Mouse (Mus musculus) embryo, embryonic 10 days (tissue): Measurements from ENCODE around the gene H2afy2.

Source experiments
- DNase-seq: peaks from one replicate; pipeline ENCODE4 v3.0.0-alpha.2; 2015; ENCODE audit warnings: low spot score

Gene H2afy2

GRCm38 (mm10) chr10:61783621-61784251, at the start of gene H2afy2:
Gene H2afy2, minus strand, starts transcription at chr10:61784147.
- peak; percentile 88 for DNase-seq

GRCm38 (mm10) chr10:61832713-61833112, 48.8 kb upstream of the H2afy2 start:
- DNase-seq: no peak

GRCm38 (mm10) chr10:61831741-61832140, 47.8 kb upstream of the H2afy2 start:
- DNase-seq: no peak

DNA sequence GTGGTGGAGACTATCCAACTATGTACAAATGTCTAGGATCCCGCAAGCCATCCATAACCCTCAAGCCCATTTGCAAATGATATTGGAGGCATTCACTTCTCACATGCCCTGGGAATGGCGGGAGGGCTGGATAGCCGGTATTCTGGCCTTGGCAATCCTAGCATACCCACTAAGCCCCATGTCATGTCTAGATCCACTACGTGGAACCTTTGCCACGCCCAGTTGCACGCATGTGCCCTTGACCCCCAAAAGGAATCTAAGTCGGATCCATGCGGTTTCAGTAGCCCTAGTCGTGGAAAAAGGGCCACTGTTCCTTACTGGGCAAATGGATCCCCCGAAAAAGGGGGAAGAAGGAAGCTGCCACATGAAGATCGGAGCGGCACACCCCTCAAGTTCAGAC, 47.3 kb upstream of the H2afy2 start:
- DNase-seq: no peak

DNA sequence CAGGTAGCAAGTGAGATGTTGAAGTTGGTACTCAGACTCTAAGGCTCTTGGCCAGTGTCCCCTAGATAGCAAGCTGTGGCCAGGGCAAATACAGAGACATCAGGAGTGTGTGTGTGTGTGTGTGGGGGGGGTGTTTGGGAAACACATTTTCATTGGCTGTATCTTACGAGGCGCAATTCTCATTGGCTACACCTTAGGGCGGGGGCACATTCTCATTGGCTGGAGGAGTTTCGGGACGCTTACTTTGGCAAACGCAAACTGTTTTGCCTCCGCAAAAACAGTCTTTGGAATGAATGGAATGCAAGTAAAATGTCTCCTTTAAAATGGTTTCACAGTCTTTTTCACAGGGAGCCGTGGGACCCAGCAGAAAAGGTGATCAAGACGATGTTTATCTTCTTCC, 46.9 kb upstream of the H2afy2 start:
- no peak for DNase-seq

DNA sequence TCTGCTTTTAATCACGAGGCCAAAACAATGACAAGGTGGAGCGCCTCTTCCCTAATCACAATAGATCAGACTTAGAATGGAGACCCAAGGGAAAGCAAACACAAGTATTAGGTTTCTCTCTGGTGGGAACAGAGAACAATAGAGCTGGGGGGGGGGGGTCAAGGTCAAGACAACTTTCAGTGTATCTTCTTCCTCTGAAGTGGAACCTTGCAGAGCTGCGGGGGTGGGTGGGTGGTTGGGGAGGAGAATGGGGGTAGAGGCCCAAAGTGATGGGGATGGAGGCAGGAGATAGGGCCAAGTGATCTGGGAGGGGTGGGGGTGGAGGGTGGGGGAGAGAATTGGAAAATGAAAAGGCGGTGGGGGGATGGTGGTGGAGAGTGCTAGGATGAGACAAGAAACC, 45.1 kb upstream of the H2afy2 start:
- no peak for DNase-seq

DNA sequence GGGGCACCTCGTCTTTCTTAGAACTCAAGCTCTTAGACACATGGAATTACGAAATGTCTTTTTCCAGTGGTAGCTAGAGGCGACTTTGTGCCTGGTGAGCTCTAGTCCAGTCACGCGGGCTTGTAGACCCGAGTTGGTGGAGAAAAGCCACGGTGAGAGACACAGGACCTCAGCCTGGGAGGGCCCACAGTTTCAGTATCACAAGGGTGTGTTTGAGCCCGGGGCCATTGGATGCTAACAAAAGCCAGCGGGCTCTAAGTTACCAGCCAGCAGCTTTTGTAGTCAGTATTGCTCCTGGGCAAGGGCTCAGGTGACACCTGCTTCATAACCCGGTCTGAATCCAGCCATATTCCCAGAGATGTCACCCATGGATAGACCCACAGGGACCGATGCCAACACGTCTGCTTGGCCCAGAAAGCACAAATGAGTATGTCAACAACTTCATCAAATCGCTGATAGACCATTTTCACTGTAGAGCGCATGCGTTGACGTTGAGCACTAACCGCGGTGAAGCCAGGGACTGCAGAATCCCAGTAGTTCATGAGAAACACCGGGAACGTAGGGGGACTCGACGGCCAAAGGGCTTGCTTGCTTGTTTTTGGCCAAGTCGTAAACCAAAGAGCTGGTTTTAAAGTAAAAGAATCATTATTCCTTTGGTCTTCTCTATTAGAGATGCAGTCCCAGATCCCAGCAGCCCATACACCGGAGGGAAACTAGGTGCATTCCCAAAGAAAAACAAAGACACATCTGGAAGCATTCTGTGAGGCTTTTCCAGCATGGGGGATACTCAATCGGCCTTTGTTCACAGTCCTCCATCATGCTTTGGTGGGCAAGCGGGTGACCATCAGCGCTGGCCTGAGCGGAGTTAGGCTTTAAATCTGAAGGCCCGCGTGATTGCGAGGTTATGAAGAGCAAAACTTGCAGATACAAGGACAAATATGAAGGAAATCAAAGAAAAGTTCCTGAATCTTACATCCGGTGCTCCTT, 44.3 kb upstream of the H2afy2 start:
- DNase-seq: peak; percentile 34

GRCm38 (mm10) chr10:61826753-61827435, 42.9 kb upstream of the H2afy2 start:
- DNase-seq: peak; percentile 66

GRCm38 (mm10) chr10:61825979-61826752, 42.2 kb upstream of the H2afy2 start:
- no peak for DNase-seq

GRCm38 (mm10) chr10:61825536-61825935, 41.6 kb upstream of the H2afy2 start:
- no peak for DNase-seq

DNA sequence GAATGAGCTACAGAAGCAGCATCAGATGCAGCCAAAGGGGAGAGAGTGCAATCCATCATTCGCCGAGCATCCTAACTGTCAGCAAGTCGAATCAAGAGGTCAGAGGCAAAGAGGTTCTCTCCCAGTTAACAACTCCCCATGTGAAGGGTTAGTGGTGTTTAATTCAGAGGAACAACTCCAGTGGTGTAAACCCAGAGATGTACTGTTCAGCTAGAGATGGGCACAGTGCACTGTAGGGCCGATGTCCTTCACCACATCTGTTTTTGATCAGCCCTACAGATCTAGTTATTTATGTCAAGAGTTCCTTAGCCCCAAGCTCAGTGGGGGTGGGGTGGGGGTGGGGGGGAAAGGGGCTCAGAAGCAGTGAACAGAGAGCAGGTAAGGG, 39.8 kb upstream of the H2afy2 start:
- DNase-seq: peak; percentile 71

DNA sequence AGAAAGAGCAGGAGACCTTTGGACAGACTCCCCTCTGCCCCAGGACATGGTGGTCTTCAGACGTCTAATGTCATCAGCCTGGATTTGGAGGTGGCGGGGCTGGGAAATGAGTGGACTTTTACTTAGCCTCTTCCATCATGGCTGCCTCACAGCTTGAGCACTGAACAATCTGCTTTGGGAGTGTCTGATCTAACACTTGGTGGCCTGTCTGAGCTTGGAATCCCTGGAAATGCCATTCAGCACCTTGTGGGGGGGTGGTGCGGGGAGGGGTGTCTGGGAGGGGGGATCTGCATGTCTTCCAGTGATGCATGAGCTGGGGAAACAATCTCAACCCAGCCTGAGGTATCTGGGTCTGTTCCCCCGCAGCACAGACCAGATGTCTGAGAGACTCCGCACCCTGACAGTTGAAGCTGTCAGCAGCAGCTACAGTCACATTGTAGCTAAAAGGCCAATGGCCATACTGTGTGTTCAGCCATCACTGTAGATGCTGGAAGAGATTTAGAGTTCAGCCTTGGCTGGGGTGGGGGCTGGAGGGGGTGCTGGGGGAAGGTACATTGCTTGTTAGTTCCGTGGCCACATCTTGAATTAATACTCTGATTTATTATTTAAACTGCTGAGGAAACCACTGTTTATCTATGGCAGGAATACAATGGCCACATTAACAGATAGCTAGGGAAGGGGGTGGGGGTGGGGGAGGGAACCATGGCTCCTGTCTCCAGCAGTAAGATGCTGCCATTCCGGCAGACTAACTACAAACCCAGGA, 39.2 kb upstream of the H2afy2 start:
- peak; percentile 48 for DNase-seq

DNA sequence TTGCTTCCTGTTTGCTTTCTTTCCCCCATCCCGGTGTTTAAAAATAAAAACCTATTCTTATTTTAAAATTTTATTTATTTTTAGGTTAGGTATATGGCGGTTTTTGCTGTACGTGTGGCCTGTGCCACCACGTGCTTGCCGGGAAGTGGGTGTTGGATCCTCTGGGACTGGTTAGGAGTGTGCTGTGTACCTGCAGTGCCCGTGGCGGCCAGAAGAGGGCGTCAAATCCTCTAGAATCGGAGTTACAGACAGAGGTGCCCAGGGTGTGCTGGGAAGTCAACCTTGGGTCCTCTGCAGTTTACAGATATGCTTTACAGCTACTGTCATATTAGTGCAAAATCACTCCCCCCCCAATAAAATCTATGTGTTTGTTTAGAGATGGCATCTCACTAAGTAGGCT, 36.1 kb upstream of the H2afy2 start:
- DNase-seq: no peak

- DNase-seq: no peak
Observed at GRCm38 (mm10) chr10:61811987-61812386, 28.0 kb upstream of the H2afy2 start.

DNA sequence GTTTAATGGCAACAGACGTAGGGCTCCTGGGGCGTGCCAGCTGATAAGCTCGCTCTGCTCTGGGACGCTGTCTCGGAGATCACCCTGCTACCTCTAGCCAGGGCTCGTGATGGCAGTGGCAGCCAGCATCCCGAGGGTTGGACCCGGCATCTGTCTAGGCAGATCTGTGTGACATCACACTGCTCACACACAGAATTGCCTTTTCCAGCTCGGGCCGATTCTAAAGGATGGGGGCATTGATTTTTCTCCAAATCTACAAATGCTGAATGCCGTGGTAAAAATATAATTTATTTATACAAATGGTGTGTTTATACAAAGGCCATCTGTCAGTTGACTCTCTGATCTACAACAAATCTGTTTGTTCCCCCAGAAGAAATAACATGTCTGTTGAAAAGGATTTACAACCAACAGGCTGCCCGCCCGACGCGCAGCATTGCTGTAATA, 14.2 kb upstream of the H2afy2 start:
- no peak for DNase-seq

DNA sequence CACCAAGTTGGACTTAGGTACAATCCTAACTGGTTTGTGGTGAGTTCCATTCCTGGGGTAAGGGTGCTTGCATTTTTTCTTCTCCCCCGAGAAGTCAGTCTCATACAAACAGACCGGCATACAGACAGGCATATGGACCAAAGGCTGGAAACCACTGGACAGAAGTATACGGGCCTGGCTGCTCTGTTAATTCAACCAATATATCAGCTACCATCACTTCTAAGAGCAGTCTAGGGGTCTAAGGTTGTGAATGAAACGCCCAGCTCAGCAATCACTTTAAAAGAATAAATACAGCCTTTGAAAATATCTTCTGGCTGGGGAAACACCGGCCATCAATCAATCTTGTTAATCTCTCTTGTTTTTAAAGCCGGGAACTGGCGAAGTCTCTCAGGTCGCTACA, 11.5 kb upstream of the H2afy2 start:
- no peak for DNase-seq

DNA sequence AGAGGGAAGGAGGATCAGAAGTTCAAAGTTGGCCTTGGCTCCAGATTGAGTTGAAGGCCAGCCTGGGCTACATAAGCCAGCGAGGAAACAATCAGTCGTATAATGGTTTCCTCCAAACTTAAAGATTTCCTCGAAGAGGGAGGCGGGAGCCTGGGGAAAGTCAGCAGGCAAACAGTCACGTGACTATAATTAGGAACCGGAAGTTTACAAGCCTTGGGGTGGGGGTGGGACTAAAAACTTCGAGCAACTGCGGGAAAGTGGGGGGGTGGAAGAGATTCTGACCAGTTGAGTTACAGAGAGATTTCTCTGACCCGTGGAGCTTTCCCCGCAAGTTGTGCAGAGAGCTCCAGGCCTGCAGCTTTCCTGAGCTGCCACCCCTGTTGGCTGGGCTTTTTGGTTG, 11.0 kb upstream of the H2afy2 start:
- DNase-seq: no peak

DNA sequence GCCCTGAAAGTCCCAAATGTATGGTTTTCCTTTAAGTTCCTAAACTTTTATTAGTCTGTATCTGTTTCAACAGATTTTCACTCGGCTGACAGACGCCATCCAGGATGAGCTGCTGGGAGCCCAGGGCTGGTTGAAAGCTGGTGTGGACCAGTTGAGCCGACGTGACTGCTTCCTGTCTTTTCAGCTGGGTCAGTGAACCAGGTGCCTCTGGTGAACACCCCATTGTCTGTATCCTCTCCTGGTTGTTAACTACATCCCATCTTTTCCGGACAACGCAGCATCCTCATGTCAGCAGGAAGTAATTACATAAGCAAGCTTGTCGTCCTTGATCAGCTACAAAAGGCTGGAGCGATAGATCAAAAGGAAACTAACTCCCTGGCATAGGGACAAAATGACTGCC, 9.1 kb upstream of the H2afy2 start:
- DNase-seq: no peak

DNA sequence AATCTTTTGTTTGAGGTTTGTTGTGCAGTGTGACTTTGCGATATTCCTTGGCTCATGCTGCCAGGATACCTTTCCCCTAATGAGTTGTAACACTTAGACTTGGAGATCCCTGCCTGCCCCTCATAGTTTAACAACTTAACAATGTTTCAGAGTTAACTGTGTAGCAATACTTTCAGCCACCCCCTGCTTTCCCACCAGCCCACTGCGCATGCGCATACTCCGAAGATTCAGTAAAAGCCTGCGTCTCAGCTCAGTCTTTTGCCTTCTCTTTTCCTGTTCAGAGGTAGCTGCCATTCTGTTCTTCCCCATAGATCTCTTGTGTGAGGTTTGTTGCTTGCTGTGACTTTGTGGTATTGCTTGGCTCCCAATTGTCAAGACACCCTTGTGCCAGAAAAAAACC, 4.6 kb upstream of the H2afy2 start:
- DNase-seq: no peak

GRCm38 (mm10) chr10:61787541-61788313, 3.8 kb upstream of the H2afy2 start:
- no peak for DNase-seq
